ENCODE assay signal across 8 mouse cellular contexts in the genomic region with DNA sequence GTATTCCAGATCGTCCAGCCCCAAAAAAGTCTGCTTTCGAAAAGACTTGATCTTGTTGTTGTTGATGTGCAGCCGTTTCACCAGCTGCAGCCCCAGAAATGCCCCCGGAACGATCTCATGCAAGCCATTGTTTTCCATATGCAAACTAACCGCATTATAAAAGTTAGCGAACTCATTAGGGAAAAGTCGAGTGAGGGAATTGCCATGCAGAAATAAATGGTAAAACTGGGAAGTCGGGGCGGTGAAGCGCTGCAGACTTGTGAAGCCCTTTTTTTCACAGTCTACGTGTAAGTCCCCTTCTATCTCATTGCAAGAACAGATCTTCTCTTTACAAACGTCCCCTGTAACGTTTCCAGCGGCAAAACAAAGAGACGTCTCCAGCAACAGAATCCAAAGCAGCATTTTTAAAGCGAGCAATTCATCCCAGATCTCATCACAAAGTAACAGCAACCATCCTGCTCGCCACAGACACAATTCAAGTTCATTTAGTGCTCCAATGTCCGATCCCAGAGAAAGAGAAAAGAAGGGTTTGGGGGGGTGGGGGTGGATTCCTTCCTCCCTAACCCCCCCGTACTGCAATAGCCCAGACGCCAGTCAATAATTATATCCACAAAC. TPM values are rescaled to one million over a fixed set of nuclear protein-coding genes. Genes with fewer than 3 reads are reported as not detected.
A peak's percentile ranks its signal among the peaks of the same experiment; 100 is the strongest.
DNase-seq lines count a peak whose midpoint lies in the region; ATAC-seq lines count a peak whose summit lies in the region.

No protein-coding gene starts in this region.

- DNase-seq in heart, adult 9 months (ENCODE audit: low spot score in 2 of 2): no peak
- DNase-seq in cerebellum, adult 8-10 months: peak; percentile 36
- peak; percentile 27 for DNase-seq in hindbrain, embryonic 10.5 days (ENCODE audit: low spot score)
- peak; percentile 39 for DNase-seq in midbrain, embryonic 10.5 days (ENCODE audit: low spot score)
- DNase-seq in adrenal gland, postnatal 25 days: no peak
- DNase-seq in adrenal gland, postnatal 10 days: no peak

- peaks cover 11 to 26% of the 10 kb centered on the region in 2 experiments; a peak in 3 of 4 replicates for H3K4me1 ChIP-seq in heart, embryonic 14.5 days (ENCODE audit: control insufficient read depth in 2 of 2, insufficient read depth in 2 of 2, low read length in 2 of 2)
- H3K4me1 ChIP-seq in hindbrain, embryonic 10.5 days (replicated peaks): peaks cover 34% of the 10 kb centered on the region
- peaks cover 40% of the 10 kb centered on the region for H3K4me1 ChIP-seq in midbrain, embryonic 10.5 days

- no peak overlapping the region for H3K27ac ChIP-seq in heart, embryonic 14.5 days (replicated peaks in 1 of 2; ENCODE audit: control insufficient read depth in 1 of 2, insufficient read depth in 1 of 2, low read depth in 2 of 2, low read length in 2 of 2)
- H3K27ac ChIP-seq in hindbrain, embryonic 10.5 days: peak overlapping the region; percentile 83
- peak overlapping the region; percentile 81 for H3K27ac ChIP-seq in midbrain, embryonic 10.5 days (replicated peaks)

- no peaks in the 10 kb centered on the region for H3K36me3 ChIP-seq in heart, embryonic 14.5 days (ENCODE audit: control insufficient read depth, insufficient read depth, low read length)
- H3K36me3 ChIP-seq in hindbrain, embryonic 10.5 days: no peaks in the 10 kb centered on the region
- no peaks in the 10 kb centered on the region for H3K36me3 ChIP-seq in midbrain, embryonic 10.5 days

- H3K4me3 ChIP-seq in heart, embryonic 14.5 days (ENCODE audit: control insufficient read depth in 1 of 2, insufficient read depth in 1 of 2, low read depth in 1 of 2, low read length in 2 of 2): peak overlapping the region; percentile 30 to 45
- peak overlapping the region; percentile 62 for H3K4me3 ChIP-seq in hindbrain, embryonic 10.5 days
- peak overlapping the region; percentile 63 for H3K4me3 ChIP-seq in midbrain, embryonic 10.5 days

- H3K27me3 ChIP-seq in heart, embryonic 14.5 days (ENCODE audit: control insufficient read depth, insufficient read depth, low read length): peaks cover 33% of the 10 kb centered on the region
- peaks cover 34% of the 10 kb centered on the region for H3K27me3 ChIP-seq in hindbrain, embryonic 10.5 days (ENCODE audit: insufficient read depth, poor library complexity, severe bottlenecking)
- H3K27me3 ChIP-seq in midbrain, embryonic 10.5 days (ENCODE audit: low read depth, poor library complexity, severe bottlenecking): peaks cover 28% of the 10 kb centered on the region

- no peak overlapping the region for H3K9ac ChIP-seq in heart, embryonic 14.5 days (ENCODE audit: low read length)

- H3K9me3 ChIP-seq in heart, embryonic 14.5 days (ENCODE audit: control insufficient read depth, low read length): no peaks in the 10 kb centered on the region
- no peaks in the 10 kb centered on the region for H3K9me3 ChIP-seq in hindbrain, embryonic 10.5 days
- H3K9me3 ChIP-seq in midbrain, embryonic 10.5 days (replicated peaks): no peaks in the 10 kb centered on the region

- no peak for ATAC-seq in heart, embryonic 14.5 days (ENCODE audit: insufficient number of reproducible peaks, insufficient read depth, low FRiP score, low read depth)
- ATAC-seq in megakaryocyte progenitor cell, adult 5-6 weeks (replicated peaks; ENCODE audit: poor library complexity): no peak

- 3% methylated on average over 21 of the region's 21 CpGs for WGBS in heart, embryonic 14.5 days
- 2% methylated on average over 21 of the region's 21 CpGs for WGBS in hindbrain, embryonic 10.5 days
- under 1% methylated on average over 21 of the region's 21 CpGs for WGBS in midbrain, embryonic 10.5 days

- H3K4me2 ChIP-seq in heart, embryonic 14.5 days (ENCODE audit: low read length): peak overlapping the region; percentile 87

RNA-seq across cellular contexts. Expression of a gene that starts 1.0 kb away (rescaled TPM):
- 0.16 TPM in 1 of 2 replicates, not detected in the other for polyA plus RNA-seq in heart, embryonic 14.5 days (2014; fragmentation: Nextera tagmentation; extraction: Ambion mirVana)
- 1.8 and 5.3 TPM in 2 replicates for polyA plus RNA-seq in hindbrain, embryonic 10.5 days (2016; fragmentation: Nextera tagmentation; extraction: Ambion mirVana)
- polyA plus RNA-seq in midbrain, embryonic 10.5 days (2016; fragmentation: Nextera tagmentation; extraction: Ambion mirVana): 2.0 and 5.4 TPM in 2 replicates
- not detected in 2 replicates for total RNA-seq in megakaryocyte progenitor cell, adult 5-6 weeks (2015)
- total RNA-seq in megakaryocyte progenitor cell, adult 5-6 weeks (2017): not detected in 2 replicates
- 0.95 and 1.6 TPM in 2 replicates for total RNA-seq in adrenal gland, postnatal 25 days (2021)
- total RNA-seq in adrenal gland, postnatal 10 days (2021): 1 to 10 TPM; 1.1 to 2.2 TPM

Comparison
In these comparisons a context has a peak if more than half of its experiments do, and no peak if none do; other contexts are left out.
1. H3K27ac ChIP-seq: peak in hindbrain, embryonic 10.5 days (single experiment) and midbrain, embryonic 10.5 days (single experiment); none in heart, embryonic 14.5 days (0 of 2).
2. DNase-seq: peak in cerebellum, adult 8-10 months (single experiment), hindbrain, embryonic 10.5 days (single experiment) and midbrain, embryonic 10.5 days (single experiment); none in heart, adult 9 months (0 of 2), adrenal gland, postnatal 25 days (single experiment) and adrenal gland, postnatal 10 days (single experiment).
3. Peak in every context shown above with its lines, with median percentiles within 50 percentile points of each other: H3K4me3 ChIP-seq.